Mouse (Mus musculus): ENCODE results near the gene Scai.

DNA sequence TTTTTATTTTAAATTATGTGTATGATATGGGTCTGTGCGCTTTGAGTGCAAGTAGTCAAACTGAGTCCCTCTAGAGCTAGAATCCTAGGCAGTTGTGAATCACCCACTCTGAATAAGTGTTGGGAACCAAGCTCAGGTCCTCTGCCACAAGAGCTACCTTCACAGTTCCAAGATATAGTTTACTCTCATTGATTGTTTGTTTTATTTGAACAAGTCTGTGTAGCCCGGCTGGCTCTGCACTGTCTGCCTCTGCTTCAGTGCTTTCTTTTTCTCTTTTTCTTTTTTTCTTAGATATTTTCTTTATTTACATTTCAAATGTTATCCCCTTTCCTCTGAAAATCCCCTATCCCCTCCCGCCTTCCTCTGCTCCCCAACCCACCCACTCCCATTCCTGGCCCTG lies 28.5 kb upstream of the Scai start:
- TF ChIP-seq CTCF (IDR thresholded peaks at IDR 0.05; ENCODE audit: low read depth), result no peak
- no peak for TF ChIP-seq EP300 (IDR thresholded peaks at IDR 0.05; ENCODE audit: low read depth)
